Mouse (Mus musculus): Measurements from ENCODE around the gene Gli2. TPM values are rescaled to one million over a fixed set of nuclear protein-coding genes. Genes with fewer than 3 reads are reported as not detected.

The Gli2 gene
- 0.53 TPM for polyA plus RNA-seq (2014; fragmentation: Illumina TruSeq; extraction: RNeasy Lipid Tissue Mini Kit (QIAGEN cat#74804); ENCODE audit: insufficient read depth, low read depth, low replicate concordance)

DNA sequence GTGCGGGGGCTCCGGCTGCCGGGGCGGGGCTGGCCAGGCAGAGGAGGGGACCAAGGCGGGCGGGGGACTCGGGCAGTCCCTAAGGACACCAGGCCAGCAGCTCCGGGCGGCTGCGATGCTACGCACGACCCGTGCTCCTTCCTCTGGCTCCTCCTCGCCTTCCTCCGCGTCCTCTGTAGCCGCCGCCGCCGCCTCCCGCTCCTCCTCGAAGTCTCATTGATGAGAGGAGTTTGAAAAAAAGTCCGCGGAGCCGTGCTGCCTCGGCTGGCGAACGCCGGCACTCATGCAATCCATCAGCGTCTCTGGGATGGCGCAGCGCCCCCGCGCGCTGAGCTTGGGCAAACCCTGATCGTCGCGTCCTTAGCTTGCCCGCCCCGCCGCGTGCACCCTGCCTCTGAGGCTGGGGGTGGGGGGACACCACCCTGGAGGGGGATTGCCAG lies at the start of gene Gli2:
Gene Gli2, minus strand, starts transcription at position 218 of the 440 bp plus-strand sequence.

Data from lung, adult 10 weeks (tissue).